Comparison of ENCODE assay signal across 29 mouse cellular contexts in the genomic region with DNA sequence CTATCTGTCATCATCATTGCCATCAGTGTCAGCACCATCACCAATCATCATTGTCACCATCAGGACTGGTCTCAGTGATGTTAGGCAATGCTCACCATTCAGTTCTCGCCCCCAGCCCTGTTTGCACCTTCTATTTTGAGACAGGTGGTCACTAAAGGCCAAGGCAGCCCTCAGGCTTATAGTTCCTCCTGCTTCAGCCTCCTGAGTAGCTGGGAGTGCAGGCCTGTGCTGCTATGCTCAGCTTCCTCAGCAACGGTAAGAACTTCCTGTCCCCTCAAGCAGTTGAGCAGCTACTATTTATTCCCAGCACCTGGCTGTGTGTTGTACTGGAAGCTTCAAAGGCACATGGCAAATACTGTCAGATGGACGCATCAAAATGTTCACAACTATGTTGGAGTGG.
"Had no signal": no experiment of that assay in that cellular context is flagged by ENCODE, and none has a peak within 500 bp of the region (broad histone marks: within the 10 kb centered on the region; RNA-seq: fewer than 3 reads in every experiment).

No protein-coding gene starts in this region.

- H3K27ac ChIP-seq: heart, embryonic 13.5 days; heart, embryonic 15.5 days; hindbrain, embryonic 10.5 days; hindbrain, embryonic 12.5 days; hindbrain, embryonic 13.5 days; hindbrain, embryonic 14.5 days; hindbrain, embryonic 15.5 days; hindbrain, postnatal 0 days; intestine, embryonic 15.5 days; kidney, embryonic 15.5 days; kidney, postnatal 0 days; layer of hippocampus, adult 2 months; left cerebral cortex, adult 2 months had no signal

- H3K9me3 ChIP-seq: hindbrain, embryonic 12.5 days; hindbrain, embryonic 15.5 days; intestine, embryonic 15.5 days; kidney, embryonic 15.5 days had no signal

- H3K27me3 ChIP-seq: heart, embryonic 12.5 days; heart, embryonic 13.5 days; heart, embryonic 15.5 days; hindbrain, embryonic 12.5 days; hindbrain, embryonic 13.5 days; hindbrain, embryonic 15.5 days; intestine, embryonic 15.5 days had no signal

- DNase-seq: heart, postnatal 10 days; heart, postnatal 14 days; heart, postnatal 36 days; kidney, adult 11 months; kidney, adult 18-20 months; kidney, adult 2 months; kidney, adult 8-10 months; kidney, adult 9 months; kidney, postnatal 10 days; kidney, postnatal 14 days; kidney, postnatal 25 days; kidney, postnatal 36 days; kidney, postnatal 4 days; layer of hippocampus, adult 9-11 months; layer of hippocampus, postnatal 36 days had no signal

- H3K36me3 ChIP-seq: heart, embryonic 12.5 days; heart, embryonic 13.5 days; heart, embryonic 15.5 days; hindbrain, embryonic 10.5 days; hindbrain, embryonic 12.5 days; hindbrain, embryonic 13.5 days; hindbrain, embryonic 15.5 days; intestine, embryonic 15.5 days; kidney, embryonic 15.5 days had no signal

- H3K4me3 ChIP-seq: heart, embryonic 12.5 days; heart, embryonic 13.5 days; heart, embryonic 15.5 days; hindbrain, embryonic 10.5 days; hindbrain, embryonic 12.5 days; hindbrain, embryonic 13.5 days; hindbrain, embryonic 15.5 days; intestine, embryonic 15.5 days; kidney, embryonic 15.5 days; layer of hippocampus, adult 2 months; left cerebral cortex, adult 2 months had no signal
